Mouse (Mus musculus): ENCODE measurements around the gene Aff4.

The Aff4 gene

GRCm38 (mm10) chr11:53463551-53464424, 113.2 kb downstream of the Aff4 start:
- no peak for DNase-seq

- peak; percentile 77 for DNase-seq
These were observed 115.8 kb downstream of the Aff4 start for GRCm38 (mm10) chr11:53466231-53466971.

- no peak for DNase-seq
These were observed 118.8 kb downstream of the Aff4 start for GRCm38 (mm10) chr11:53469294-53469967.

- DNase-seq: peak; percentile 94
These were observed 119.5 kb downstream of the Aff4 start, which contains the start of gene Gm9837 for GRCm38 (mm10) chr11:53469968-53470695. Gene Gm9837, minus strand, starts transcription at chr11:53470479.
